Mouse (Mus musculus) right cerebral cortex, postnatal 36 days (tissue): ENCODE data around the gene Gm17078.
"Not testable (repeated sequence)": the region's sequence is repeated elsewhere in the genome, so short reads cannot be mapped to it uniquely, and the experiment has no call there.

ENCODE experiments used
- DNase-seq, 2 experiments: peaks; one replicate each; pipeline ENCODE4 v3.0.0; 2022; ENCODE audit warnings: low spot score in 2 of 2, mixed read lengths in 1 of 2

Gene Gm17078

DNA sequence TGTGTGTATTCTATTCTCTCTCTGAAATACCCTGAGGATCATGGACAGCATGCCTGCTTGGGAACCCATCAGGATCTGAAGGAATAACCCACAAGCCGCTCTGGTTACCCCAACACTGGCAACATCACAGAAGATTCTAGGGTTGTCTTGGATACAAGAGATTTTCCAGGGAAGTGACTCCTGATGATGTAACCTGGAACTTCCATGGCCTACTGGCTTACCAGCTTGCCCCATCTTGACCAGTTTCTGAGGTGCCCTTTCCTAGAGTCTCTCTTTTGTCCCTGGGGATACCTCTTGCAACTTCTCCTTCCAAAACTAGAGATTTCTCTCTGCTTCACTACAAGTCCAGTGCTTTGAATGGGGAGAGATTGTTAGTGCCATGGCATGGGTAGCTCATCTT lies at the start of gene Gm17078:
Gene Gm17078 (minus strand): TSS at position 101 of the 400 bp plus-strand sequence.
- no peak for DNase-seq

DNA sequence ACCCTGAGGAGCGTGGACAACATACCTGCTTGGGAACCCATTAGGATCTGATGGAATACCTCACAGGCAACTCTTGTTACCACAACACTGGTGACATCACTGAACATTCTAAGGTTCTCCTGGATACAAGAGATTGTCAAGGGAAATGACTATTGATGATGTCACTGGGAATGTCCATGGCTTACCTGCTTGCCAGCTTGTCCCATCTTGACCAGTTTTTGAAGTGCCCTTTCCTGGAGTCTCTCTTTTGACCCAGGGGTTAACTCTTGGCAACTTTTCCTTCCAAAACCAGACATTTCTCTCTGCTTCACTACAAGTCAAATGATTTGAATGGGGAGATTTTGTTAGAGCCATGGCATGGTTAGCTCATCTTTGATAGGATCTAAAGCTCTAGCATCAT lies 24.5 kb upstream of the Gm17078 start, which contains the start of gene Gm4181:
Gene Gm4181 (minus strand): TSS at position 101 of the 400 bp plus-strand sequence.
- not testable (repeated sequence) for DNase-seq

DNA sequence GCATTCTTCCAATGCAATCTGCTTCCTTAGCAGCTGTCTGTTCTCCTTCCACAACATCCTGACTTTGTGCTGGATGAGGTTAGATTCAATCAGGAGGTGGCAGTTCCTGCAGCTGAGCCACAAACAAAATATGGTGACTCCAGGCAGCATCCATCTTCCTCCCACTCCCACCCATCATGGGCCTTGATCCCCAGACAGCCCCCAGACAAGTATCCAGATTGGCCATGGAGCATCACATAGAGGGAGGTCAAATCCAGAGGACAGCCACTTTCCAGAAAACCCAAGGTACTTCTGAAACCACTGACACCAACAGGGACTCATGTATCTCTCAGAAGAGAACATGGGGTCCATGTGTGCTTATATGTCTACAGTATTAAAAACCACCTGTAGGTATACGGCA lies 21.3 kb upstream of the Gm17078 start:
- DNase-seq: peak; percentile 1 to 9

- not testable (repeated sequence) for DNase-seq
These were observed 19.1 kb downstream of the Gm17078 start, which contains the start of gene Gm17174 for GRCm38 (mm10) chr14:51592039-51592438. TSS of gene Gm17174 (minus strand) at chr14:51592139.

DNA sequence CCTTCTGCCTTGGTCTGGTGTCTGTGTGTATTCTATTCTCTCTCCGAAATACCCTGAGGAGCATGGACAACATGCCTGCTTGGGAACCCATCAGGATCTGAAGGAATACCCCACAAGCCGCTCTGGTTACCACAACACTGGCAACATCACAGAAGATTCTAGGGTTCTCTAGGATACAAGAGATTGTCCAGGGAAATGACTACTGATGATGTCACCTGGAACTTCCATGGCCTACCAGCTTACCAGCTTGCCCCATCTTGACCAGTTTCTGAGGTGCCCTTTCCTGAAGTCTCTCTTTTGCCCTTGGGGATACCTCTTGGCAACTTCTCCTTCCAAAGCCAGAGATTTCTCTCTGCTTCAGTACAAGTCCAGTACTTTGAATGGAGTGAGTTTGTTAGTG lies 37.1 kb downstream of the Gm17078 start, which contains the start of gene Gm17175:
Gene Gm17175 (minus strand): TSS at position 101 of the 400 bp plus-strand sequence.
- DNase-seq: not testable (repeated sequence)
